Mouse (Mus musculus) kidney, postnatal 0 days (tissue): ENCODE measurements at regions not wholly inside any gene's neighbourhood (a gene's known extent, or its start where the extent isn't known, plus 50 kb on each side); places are given as distances from the start of the nearest gene placed in this dataset.

Source experiments
- ATAC-seq: fragments of 200-750 bp; cut with Nextera tagmentation; replicated peaks from 2 replicates; pipeline ENCODE4 v1.8.0; 2017; ENCODE audit warnings: low read depth, moderate number of reproducible peaks, moderate TSS enrichment, moderate library complexity; ENCODE audit not compliant: low FRiP score
- DNase-seq: peaks from one replicate; pipeline ENCODE4 v3.0.0-alpha.2; 2016; ENCODE audit warnings: low spot score
- H3K27ac ChIP-seq: fragments of 300-500 bp; sonication (generic); 2 replicates; pipeline ENCODE4 v1.5.1; 2014; ENCODE audit warnings: mild to moderate bottlenecking
- H3K27me3 ChIP-seq: fragments of 300-500 bp; sonication (generic); 2 replicates; pipeline ENCODE4 v1.6.1; 2014; ENCODE audit warnings: low read length, mixed read lengths; ENCODE audit not compliant: insufficient read depth
- H3K36me3 ChIP-seq: fragments of 300-500 bp; sonication (generic); 2 replicates; pipeline ENCODE4 v1.6.1; 2014; ENCODE audit warnings: low read length, mixed read lengths; ENCODE audit not compliant: insufficient read depth
- H3K4me1 ChIP-seq: fragments of 300-500 bp; sonication (generic); replicated peaks from 2 replicates; pipeline ENCODE4 v1.6.1; 2014; ENCODE audit warnings: antibody characterized with exemption, low read length, mixed read lengths; ENCODE audit not compliant: insufficient read depth
- H3K4me2 ChIP-seq: fragments of 300-500 bp; sonication (generic); 2 replicates; pipeline ENCODE4 v1.6.1; 2014; ENCODE audit warnings: mild to moderate bottlenecking, low read length, moderate library complexity, mixed read lengths
- H3K4me3 ChIP-seq: fragments of 300-500 bp; sonication (generic); replicated peaks from 2 replicates; pipeline ENCODE4 v1.5.1; 2014; ENCODE audit warnings: low read depth, low read length
- H3K9ac ChIP-seq: fragments of 300-500 bp; sonication (generic); 2 replicates; pipeline ENCODE4 v1.6.1; 2014; ENCODE audit warnings: low read depth, low read length
- H3K9me3 ChIP-seq: fragments of 300-500 bp; sonication (generic); replicated peaks from 2 replicates; pipeline ENCODE4 v1.6.1; 2016; ENCODE audit warnings: low read length, inconsistent platforms, mixed read lengths
- CTCF ChIP-seq: IDR thresholded peaks from 2 replicates; pipeline ENCODE4 v1.5.1; 2016; ENCODE audit warnings: antibody characterized with exemption, low read depth, mild to moderate bottlenecking, moderate library complexity
- WGBS: fragments of 180-500 bp; shearing (Covaris S2); extraction: QIAGEN DNeasy Blood & Tissue Kit; methylation state at CpG from one replicate; pipeline ENCODE4 v1.1.7; 2014; 5-methylcytosine and 5-hydroxymethylcytosine counted together

DNA sequence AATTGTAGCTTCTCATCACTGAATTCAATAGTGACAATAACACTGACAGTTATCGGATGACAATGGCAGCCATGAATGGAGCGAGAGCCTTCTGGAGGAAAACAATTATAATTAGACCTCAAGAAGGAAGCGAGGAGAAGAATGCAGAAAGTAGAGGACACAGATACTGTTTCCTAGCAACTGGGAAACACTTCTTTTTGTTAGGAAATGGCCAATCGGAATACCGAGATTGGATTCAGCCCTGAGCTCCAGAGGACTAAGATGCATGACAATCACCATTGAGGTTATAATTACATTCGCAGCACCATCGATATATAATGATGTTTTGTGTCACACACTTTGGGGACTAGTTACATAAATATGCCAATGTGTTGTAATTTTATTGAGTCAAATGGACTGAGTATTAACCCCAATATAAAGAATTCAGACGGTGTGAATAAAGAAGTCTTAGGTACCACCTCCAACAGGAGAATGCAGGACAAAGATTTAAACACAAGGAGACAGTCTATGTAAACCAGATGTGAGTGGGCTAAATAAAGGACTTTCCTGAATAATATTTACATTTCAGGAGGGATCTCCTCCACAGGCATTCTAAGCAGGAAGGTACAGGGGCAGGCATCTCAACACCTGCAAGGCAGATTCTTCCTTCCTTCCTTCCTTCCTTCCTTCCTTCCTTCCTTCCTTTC lies 53.1 kb upstream of the Sestd1 start:
- no peaks in the 10 kb centered on the region for H3K9me3 ChIP-seq
- H3K4me1 ChIP-seq: no peaks in the 10 kb centered on the region
- H3K4me2 ChIP-seq: no peak overlapping the region
- no peak for ATAC-seq
- 78% methylated on average over 8 of the region's 8 CpGs for whole genome bisulfite sequencing
- TF ChIP-seq CTCF: no peak
- H3K27me3 ChIP-seq: no peaks in the 10 kb centered on the region
- H3K27ac ChIP-seq: no peak overlapping the region
- no peak overlapping the region for H3K9ac ChIP-seq
- H3K36me3 ChIP-seq: no peaks in the 10 kb centered on the region
- H3K4me3 ChIP-seq: no peak overlapping the region
- DNase-seq: no peak
